Mouse (Mus musculus) left cerebral cortex, postnatal 10 days (tissue): ENCODE results near the gene Tspan9. TPM values are rescaled to one million over a fixed set of nuclear protein-coding genes. Genes with fewer than 3 reads are reported as not detected.

Experiments used
- DNase-seq, 2 experiments: peaks; one replicate each; pipeline ENCODE4 v3.0.0; 2021 to 2022; ENCODE audit warnings: low spot score in 2 of 2, mixed read lengths in 1 of 2; ENCODE audit errors: extremely low spot score in 1 of 2
- intact Hi-C: fragments of 180-260 bp; cut with DNase I; formaldehyde crosslinking; loops from one replicate; pipeline ENCODE4 v1.15.1; 2025
- total RNA-seq, 2 experiments: library from RNA; stranded (reverse); gene quantifications; 2 replicates each; pipeline ENCODE4 v1.2.3; 2021

The Tspan9 gene
- total RNA-seq, 2 experiments from 2014 or later: 84.7 to 89.1 TPM

DNA sequence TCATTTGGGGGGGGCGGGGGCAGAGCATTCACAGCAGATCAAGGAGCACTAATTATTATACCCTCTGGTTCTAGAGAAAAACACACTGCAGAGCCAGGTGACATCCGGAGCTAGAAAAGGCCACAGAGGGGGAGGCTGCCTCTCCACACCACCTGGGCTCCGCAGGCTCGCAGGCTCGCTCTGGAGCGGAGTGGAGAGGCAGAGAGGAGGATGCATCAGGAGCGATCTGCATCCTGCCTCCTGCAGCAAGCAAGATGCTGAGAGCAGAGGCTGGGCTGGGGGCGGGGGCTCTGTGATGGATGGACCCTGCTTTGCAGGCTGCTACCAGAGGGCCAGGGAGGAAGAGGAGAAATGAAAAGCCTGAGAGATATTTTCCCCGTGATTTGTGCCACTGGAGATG, 84.8 kb downstream of the Tspan9 start:
- no peak for DNase-seq
- intact Hi-C loops: no loop called here

DNA sequence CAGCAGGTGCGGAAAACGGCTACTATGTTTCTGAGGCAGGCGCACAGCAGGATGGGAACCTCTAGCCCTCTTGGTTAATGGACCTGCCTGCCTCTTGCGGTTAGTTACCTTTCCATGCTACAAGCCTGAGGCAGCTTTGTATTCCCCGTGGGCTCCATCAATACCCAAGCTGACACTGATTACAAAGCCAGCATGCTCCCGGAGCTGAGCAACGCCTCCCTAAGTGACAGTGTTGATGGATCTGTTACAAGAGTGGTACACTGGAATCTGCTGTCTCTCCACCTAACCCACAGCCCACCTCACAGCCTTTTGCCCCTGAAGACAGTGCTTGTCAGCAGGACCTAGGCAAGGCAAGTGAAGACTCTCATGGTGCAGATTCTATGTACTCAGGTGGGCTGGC, 85.2 kb downstream of the Tspan9 start:
- intact Hi-C loops: no loop called here
- no peak for DNase-seq

DNA sequence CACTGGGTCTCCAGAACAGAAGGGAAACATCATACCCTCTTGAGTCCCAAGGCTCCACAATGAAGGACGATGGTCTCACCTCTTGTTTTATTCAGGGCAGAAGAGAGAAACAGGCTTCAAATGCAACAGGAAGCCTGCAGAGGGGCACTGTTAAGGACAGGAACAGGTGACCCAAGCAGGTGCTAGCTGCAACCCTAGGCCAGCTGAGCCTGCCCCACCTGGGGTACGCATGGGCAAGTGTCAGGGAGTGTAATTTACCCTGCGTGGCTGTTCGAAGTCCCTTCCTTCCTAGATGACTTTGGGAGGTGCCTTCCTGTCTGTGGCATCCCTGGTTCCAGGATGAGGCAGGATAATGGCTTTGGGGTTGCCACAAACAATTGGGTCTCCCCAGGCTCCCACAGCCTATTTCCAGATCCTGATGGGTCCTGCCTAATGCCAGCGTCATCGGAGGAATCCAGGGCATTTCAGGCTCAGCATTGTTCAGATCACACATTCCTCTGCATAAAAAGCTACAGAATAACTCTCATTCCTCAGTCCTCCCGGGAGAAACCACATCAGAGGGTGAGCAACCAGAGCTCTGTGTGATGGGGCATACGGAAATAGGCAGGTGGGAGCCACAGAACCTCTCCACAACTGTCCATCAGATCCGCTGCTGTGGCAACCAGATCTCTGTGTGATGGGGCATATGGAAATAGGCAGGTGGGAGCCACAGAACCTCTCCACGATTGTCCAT, 90.2 kb downstream of the Tspan9 start:
- no peak for DNase-seq

DNA sequence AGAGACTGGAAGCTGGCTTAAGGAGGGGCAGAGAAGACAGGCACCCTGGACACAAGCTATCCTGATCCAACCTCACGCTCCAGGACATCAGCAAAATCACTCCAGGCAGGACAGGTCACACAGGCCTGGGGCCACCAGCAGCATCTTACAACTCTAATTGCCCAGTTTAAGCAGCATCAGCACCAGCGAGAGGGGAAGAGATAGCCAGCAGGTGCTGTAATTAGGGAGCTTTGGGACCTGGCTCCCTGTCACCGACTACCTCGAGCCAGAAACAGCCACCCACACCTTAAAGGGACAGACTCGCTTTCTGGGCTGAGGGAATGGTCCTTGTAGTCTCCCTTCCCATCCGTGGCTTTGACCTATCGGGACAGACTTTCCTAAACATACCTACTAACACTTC, 95.7 kb downstream of the Tspan9 start:
- DNase-seq: no peak
- intact Hi-C loops: no loop called here

More for the DNA sequence above, 90.2 kb downstream of the Tspan9 start:
- intact Hi-C loops: no loop called here

DNA sequence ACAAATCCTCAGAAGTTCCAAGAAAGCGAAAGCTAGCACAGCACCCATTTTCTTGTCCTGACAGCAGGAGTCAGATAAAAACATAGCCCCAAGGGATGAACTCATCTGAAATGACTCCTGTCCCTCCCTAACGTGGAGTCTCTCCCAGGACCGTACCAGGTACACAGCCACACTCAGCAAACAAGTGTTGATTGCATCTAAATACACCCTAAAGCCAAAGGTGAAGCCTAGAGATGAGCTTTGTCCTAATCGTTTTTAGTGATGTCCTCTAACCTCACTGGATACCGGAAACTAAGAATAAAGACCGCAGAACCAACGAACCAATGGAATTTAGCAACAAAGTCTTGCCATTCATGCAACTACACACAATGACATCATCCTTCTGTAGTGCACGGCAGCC, 96.2 kb downstream of the Tspan9 start:
- intact Hi-C loops: no loop called here
- DNase-seq: no peak

DNA sequence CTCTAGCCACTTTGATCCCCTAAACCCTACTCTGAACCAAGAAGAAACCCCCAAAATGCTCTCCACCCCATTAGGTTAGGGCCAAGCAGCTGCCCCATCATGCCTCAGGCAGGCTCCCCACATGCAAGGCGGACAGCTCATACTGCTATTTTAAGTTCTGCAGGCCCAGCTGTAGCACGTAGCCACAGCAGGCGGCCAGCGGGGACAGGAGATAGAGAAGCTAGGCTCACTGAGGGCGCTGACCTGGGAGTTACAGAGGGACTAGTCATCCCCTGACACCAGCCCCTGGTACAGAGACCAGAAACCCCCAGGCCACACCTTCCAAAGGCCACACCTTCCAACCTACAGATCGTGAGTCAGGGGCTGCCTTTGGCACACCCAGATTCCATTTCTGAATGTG, 96.6 kb downstream of the Tspan9 start:
- DNase-seq: peak in 1 of 2 experiments; percentile 55
- intact Hi-C loops: no loop called here

DNA sequence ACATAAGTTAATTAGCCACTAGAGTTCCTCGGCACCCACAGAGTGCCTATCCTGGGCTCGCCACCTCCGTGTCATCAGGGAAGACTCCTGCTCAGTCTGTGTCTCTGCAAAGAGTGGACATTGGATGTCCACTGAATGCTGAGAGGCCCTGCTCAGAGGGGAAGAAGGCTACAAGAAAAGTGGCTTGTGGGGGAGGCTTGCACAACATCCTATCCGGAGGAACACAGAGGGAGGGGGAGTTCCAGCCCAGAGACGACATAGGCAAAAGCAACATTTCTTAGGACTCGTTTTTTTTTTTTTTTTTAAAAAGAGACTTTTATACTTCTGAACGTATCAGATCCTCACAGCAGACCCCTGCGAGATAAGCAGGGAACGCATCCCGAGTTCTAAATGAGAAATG, 98.7 kb downstream of the Tspan9 start:
- intact Hi-C loops: no loop called here
- DNase-seq: no peak

DNA sequence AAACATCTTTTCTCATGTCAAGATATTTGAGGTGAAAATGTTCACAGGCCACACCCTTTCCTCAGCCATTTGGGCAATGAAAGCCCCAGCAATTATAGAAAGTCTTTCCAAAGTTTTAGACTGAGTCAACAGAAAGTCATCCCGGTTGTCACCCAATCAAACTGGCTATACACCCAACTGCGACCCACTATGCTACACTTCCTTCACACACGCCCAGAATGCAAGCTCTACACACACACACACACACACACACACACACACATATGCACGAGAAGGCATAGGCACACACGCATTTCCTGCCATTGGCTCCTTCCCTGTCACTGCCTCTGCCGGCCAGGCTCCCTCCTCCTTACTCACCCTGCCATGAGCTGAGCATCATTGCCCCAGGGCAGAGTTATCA, 99.9 kb downstream of the Tspan9 start:
- intact Hi-C loops: no loop called here
- no peak for DNase-seq

DNA sequence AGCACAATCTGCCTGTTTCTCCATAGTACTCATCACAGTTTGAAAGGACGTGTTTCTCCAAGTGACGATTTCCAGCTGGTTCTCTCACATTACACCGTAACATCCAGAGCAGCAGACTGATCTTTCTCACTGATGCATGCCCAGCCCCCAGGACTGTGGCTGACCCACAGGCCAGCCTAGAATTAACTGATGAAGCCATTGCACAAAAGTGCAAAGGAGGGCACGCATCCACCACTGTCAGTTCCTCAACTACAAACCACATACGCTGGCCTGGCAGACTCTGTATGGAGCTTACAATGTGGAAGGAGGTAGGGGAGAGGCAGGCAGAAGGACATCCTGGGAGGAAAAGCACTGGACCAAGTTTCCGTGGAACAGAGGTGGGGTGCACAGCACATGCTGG, 101.6 kb downstream of the Tspan9 start:
- intact Hi-C loops: no loop called here
- DNase-seq: no peak

DNA sequence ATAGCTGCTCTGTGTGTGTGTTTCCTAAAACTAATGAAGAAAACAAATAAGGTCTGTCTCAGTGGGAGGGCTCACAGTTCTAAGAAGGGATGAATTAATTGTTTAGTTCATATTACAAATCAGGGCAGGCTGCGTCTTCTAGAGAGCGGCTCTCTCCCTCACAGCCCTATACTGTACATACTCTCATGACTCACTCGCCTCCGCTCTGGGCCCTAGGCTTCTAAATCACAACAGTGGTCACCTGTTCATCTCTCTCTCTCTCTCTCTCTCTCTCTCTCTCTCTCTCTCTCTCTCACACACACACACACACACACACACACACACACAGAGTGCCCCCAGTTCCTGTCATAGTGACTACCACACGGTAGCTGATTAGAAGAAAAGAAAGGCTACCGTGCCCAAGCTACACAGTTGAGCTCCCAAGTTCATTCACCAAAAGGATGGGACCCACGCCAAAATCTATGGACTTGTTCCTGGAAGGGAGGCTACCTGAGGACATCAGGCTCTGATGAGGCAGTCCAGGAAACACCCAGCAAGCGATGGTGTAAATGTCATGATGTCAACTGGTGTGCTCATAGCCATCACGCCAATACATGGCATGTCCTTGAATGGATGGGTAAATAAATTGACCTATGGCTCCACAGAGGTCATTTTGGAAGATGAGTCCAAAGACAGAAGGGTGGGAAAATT, 104.2 kb downstream of the Tspan9 start:
- intact Hi-C loops: loop anchor here (10.0 kb wide), 1 partner anchor 106 kb away; the partner anchor contains the start of gene Tspan9
- peak in 1 of 2 experiments; percentile 32 for DNase-seq

DNA sequence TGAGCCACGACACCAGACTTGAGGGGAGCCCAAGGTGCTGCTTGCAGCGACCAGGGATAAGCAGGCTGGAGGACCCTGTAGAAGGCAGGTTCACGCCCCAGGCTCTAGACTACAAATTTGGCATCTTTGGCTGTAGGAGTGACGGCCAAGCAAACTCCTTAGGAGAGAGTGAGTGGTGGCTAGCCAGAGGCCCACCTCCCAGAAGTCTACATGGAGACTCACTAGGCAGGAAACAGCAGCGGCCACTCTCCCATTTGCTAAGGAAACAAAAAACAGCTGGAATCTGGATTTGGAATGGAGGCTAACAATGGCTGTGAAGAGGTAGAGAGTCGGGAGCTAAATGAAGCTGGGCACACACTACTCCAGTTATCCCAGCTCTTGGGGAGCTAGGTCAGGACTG, 104.8 kb downstream of the Tspan9 start:
- DNase-seq: no peak
- intact Hi-C loops: loop anchor here (10.0 kb wide), 1 partner anchor 106 kb away; the partner anchor contains the start of gene Tspan9

DNA sequence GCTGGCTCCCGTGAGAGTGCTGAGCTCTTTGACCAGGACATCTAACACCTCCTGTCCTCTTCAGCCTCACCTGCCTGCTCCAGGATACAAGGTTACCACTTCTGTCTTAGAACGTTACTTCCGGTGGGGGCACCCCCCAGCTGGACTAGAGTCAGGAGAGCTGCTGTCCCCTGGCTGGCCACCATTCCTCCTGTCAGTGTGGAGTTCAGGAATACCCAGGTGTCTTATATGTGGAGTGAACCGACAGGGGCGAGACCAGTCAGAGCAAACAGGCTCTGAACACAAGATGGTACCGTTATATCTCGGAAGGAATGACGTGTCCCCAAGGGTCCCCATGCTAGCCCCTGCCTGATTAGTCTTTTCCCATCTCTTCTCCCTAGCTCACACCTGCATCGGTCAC, 106.8 kb downstream of the Tspan9 start:
- intact Hi-C loops: loop anchor here (10.0 kb wide), 1 partner anchor 108 kb away; the partner anchor contains the start of gene Tspan9
- no peak for DNase-seq

DNA sequence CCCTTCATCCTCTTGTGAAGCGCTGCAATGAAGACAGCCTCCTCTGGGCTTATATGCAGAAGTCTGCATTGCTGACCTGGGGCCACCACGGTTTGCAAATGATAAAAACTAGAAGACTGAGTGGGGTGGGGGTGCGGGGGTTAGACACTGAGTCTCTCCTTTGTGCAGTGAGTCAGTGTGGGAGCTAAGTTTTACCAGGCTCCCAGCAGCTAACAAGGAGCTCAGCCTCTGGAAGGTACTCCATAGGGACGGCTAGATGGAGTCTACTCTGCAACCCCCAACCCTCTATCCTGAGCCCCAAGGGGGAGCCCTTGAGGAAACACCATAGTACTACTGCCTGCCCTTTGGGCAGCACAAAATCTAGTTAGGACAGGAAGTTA, 107.5 kb downstream of the Tspan9 start:
- intact Hi-C loops: loop anchor here (10.0 kb wide), 1 partner anchor 109 kb away; the partner anchor contains the start of gene Tspan9

DNA sequence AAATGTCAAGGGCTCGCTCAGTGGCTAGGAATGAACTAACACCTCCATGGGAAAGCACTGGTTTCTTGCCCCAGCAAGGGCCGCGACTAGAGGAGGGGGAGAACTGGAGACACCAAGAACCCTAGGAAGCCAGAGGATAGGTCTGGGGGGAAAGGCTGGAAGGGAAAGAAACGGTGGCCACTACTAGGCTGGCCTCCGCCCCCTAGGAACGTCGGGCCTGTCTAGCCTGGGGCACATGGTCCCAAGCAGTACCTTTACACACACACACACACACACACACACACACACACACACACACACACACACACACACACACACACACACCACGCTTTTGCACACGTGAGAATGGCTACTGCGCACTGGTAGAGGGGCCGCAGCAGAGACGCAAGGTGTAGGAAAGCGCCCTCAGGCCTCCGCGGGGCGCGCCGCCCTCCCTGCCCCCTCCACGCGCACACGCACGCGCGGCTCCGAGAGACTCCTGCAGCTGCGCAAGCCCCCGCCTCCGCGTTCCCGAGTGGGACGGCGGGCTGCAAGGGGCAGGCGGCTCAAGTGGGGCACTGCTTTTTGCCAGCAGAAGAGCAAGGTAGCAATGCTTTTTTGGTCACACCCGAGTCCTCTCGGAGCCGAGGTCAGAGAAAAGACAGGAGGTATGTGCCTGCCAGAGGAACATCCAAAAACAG, 108.0 kb downstream of the Tspan9 start:
- intact Hi-C loops: loop anchor here (10.0 kb wide), 1 partner anchor 109 kb away; the partner anchor contains the start of gene Tspan9
- DNase-seq: peak in 1 of 2 experiments; percentile 77

More for the DNA sequence above, 107.5 kb downstream of the Tspan9 start:
- DNase-seq: peak in 1 of 2 experiments; percentile 37

DNA sequence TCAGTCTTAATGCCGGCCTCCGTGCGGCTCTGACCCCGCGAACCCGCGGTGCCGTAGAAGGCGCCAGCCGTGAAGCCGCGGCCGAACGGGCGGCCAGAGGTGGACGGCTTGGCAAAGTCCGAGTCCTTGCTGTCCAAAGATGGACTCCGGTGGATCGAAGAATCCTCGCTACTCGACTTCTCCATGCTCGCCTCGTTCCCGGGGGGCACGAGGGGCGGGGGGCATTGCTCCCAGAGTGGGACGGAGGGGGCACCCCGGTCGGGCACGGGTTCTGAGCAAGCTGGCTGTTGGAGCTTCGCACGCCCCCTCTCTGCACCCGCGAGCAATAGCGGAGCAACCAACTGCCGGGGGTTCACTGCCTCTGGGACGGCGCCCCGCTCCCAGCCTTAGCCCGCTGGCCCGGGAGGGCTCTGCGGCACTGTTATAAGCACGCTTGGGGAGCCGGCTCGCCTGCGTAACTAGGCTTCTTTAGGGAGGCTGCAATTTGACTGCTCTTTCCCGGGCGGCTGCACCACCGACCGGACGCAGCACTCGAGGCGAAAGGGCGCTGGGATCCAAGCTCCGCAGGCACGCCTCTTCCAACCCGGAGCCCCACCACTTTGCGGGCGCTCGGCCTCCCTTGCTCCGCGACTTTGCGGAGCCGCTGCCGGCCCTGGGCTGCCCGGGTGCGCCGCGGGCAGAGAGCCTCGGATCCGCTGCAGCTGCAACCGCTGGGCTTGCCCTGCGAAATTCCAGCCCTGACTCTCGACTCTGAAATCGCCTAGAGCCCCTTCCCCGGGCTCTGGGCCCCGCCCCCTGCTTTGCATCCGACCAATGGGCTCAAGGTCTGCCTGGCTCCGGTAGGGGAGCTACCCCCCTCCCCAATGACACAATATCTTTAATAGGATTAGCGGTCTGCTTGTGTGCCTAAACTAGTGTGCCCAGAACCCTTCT, 108.8 kb downstream of the Tspan9 start:
- peak; percentile 48 to 80 for DNase-seq
- intact Hi-C loops: loop anchor here (5.0 to 10.0 kb wide), 2 partner anchors 58 to 110 kb away; partner anchors contain the start of gene Tspan9

DNA sequence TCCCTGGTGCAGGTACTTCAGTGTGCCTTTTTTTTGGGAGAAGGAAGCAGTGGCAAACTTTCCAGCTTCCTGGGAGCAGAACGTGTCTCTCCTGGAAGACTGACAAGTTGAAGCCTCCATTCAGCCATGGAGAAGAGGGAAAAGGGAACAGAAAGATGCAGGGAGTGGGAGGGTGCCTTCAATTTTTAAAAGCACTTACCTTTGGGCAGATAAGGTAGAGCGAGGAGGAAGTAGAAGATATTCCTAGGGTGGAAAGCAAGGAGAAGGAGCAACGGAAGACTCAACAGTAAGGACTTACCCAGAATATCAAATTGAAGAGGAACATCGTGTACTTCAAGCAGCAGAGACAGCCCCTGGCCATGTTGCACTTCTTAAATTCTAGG, 109.5 kb downstream of the Tspan9 start:
- no peak for DNase-seq
- intact Hi-C loops: loop anchor here (5.0 to 10.0 kb wide), 2 partner anchors 58 to 111 kb away; partner anchors contain the start of gene Tspan9

DNA sequence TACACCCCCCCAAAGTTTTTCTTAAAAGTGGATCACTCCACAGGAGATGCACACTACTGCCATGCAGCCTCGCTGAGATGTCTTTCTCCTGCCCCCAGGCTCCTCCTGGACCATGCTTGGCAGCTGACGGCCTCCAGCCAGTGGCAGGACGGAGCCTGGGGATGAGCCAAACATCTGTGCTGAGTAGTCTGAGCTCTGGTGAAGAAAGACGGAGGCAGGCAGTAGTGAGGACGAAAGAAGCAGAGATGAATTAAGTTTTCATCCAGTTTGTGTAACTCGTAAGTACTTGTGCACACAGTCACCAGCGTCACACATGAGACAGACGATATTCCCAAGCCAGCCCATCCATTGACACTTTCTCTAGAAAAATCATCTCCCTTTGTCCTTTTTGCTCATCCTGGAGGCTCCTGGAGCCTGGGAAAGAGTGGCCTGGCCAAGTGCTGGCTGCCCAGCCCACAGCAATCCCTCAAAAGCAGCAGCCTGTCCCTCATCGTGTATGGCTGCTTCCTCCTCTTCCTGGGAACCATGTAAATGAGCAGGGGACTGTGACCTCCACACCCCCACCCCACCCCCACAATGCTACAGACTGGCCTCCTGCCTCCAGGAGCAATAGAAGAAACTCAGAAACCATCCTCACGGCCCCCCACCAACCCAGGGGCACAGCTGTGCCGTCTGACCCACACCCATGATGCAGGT, 110.1 kb downstream of the Tspan9 start:
- DNase-seq: peak in 1 of 2 experiments; percentile 58
- intact Hi-C loops: loop anchor here (5.0 to 10.0 kb wide), 2 partner anchors 59 to 111 kb away; partner anchors contain the start of gene Tspan9
